Mouse (Mus musculus): ENCODE results near the gene Zfp160. TPM values are rescaled to one million over a fixed set of nuclear protein-coding genes. Genes with fewer than 3 reads are reported as not detected.

Zfp160 gene
- polyA plus RNA-seq (2015; fragmentation: Nextera tagmentation; extraction: Ambion mirVana), result 13.8 and 15.6 TPM in 2 replicates

GRCm38 (mm10) chr17:21008382-21009331, at the start of gene Zfp160:
Zfp160 (plus strand) TSS chr17:21008903.

GRCm38 (mm10) chr17:20996364-20996763, 12.3 kb upstream of the Zfp160 start, which contains the start of gene Vmn1r233:
Vmn1r233 (minus strand) TSS chr17:20996464.

Other genes with a start within 250 kb of the Zfp160 start
- not detected in 2 replicates for gene Vmn1r228, start 222.7 kb upstream of the Zfp160 start, polyA plus RNA-seq (2015; fragmentation: Nextera tagmentation; extraction: Ambion mirVana)
- not detected in 2 replicates for gene Vmn1r229, start 197.3 kb upstream of the Zfp160 start, polyA plus RNA-seq (2015; fragmentation: Nextera tagmentation; extraction: Ambion mirVana)
- gene Vmn1r230, start 168.5 kb upstream of the Zfp160 start, polyA plus RNA-seq (2015; fragmentation: Nextera tagmentation; extraction: Ambion mirVana), result not detected in 2 replicates
- not detected in 2 replicates for gene Vmn1r231, start 103.8 kb upstream of the Zfp160 start, polyA plus RNA-seq (2015; fragmentation: Nextera tagmentation; extraction: Ambion mirVana)
- gene Vmn1r232, start 89.2 kb upstream of the Zfp160 start, polyA plus RNA-seq (2015; fragmentation: Nextera tagmentation; extraction: Ambion mirVana), result not detected in 2 replicates
- 687 and 790 TPM in 2 replicates for gene Ppp2r1a, start 63.6 kb upstream of the Zfp160 start, polyA plus RNA-seq (2015; fragmentation: Nextera tagmentation; extraction: Ambion mirVana)
- not detected in 2 replicates for gene Vmn1r233, start 12.4 kb upstream of the Zfp160 start, polyA plus RNA-seq (2015; fragmentation: Nextera tagmentation; extraction: Ambion mirVana)
- gene Vmn1r234, start 217.2 kb downstream of the Zfp160 start, polyA plus RNA-seq (2015; fragmentation: Nextera tagmentation; extraction: Ambion mirVana), result not detected in 2 replicates
- not detected in 2 replicates for gene Vmn1r235, start 247.5 kb downstream of the Zfp160 start, polyA plus RNA-seq (2015; fragmentation: Nextera tagmentation; extraction: Ambion mirVana)